In the genomic region with DNA sequence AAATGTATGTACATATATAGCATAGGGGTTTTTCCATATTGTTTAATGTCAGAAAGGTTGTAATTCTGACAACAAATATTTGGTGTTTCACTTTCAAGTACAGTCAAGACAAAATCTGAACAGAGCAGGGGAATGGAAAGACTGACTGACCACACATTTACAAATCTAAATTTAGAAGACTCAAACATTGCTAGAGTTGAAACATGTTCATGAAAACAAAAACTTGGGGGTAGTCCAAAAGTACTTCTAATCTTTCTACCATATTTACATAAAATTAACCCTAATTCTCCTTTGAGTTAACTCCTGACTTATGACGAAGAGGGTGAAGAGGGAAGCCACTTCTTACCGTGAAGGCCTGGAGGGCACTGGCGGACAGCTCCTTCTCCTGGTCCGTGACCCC, we compare ENCODE assay signal across 30 mouse cellular contexts. TPM values are rescaled to one million over a fixed set of nuclear protein-coding genes. Genes with fewer than 3 reads are reported as not detected.
A peak's percentile ranks its signal among the peaks of the same experiment; 100 is the strongest.
DNase-seq lines count a peak whose midpoint lies in the region; ATAC-seq and TF ChIP-seq lines count a peak whose summit lies in the region.
"Had no signal": no experiment of that assay in that cellular context is flagged by ENCODE, and none has a peak within 500 bp of the region (broad histone marks: within the 10 kb centered on the region; RNA-seq: fewer than 3 reads in every experiment).

No protein-coding gene starts in this region.

- no peak overlapping the region for H3K27ac ChIP-seq in lung, embryonic 14.5 days (ENCODE audit: low read depth)
- peak overlapping the region; percentile 3; the same call in 1 of the 2 replicates for H3K27ac ChIP-seq in spleen, adult 2 months (ENCODE audit: insufficient read depth, low read length)
- H3K27ac ChIP-seq in stomach, postnatal 0 days (replicated peaks), result peak overlapping the region; percentile 37; the same call in 1 of the 2 replicates
- H3K27ac ChIP-seq: embryonic facial prominence, embryonic 10.5 days; embryonic facial prominence, embryonic 15.5 days; forebrain, embryonic 12.5 days; hindbrain, embryonic 13.5 days; liver, embryonic 13.5 days; macrophage; midbrain, embryonic 13.5 days; neural tube, embryonic 15.5 days had no signal

- TF ChIP-seq EP300 in stomach, postnatal 0 days (optimal IDR thresholded peaks at IDR 0.05), result no peak

- no peak for TF ChIP-seq CTCF in lung, embryonic 14.5 days (IDR thresholded peaks at IDR 0.05; ENCODE audit: low read depth)
- no peak for TF ChIP-seq CTCF in spleen, adult 2 months (IDR thresholded peaks at IDR 0.05; ENCODE audit: extremely low read depth, insufficient read depth, insufficient read length, insufficient replicate concordance)
- no peak for TF ChIP-seq CTCF in stomach, postnatal 0 days (IDR thresholded peaks at IDR 0.05; ENCODE audit: low read depth)

- no peak overlapping the region for H3K4me2 ChIP-seq in lung, embryonic 14.5 days
- no peak overlapping the region for H3K4me2 ChIP-seq in stomach, postnatal 0 days (replicated peaks; ENCODE audit: low read depth)
- H3K4me2 ChIP-seq: embryonic facial prominence, embryonic 15.5 days; forebrain, embryonic 12.5 days; hindbrain, embryonic 13.5 days; liver, embryonic 13.5 days; midbrain, embryonic 13.5 days; neural tube, embryonic 15.5 days had no signal

- no peak overlapping the region for H3K9ac ChIP-seq in lung, embryonic 14.5 days
- H3K9ac ChIP-seq in stomach, postnatal 0 days (ENCODE audit: low read length), result no peak overlapping the region
- H3K9ac ChIP-seq: embryonic facial prominence, embryonic 15.5 days; forebrain, embryonic 12.5 days; forebrain, postnatal 0 days; hindbrain, embryonic 13.5 days; liver, embryonic 13.5 days; midbrain, embryonic 13.5 days; neural tube, embryonic 15.5 days had no signal

- H3K27me3 ChIP-seq in lung, embryonic 14.5 days (ENCODE audit: insufficient read depth, low read length), result no peaks in the 10 kb centered on the region
- no peaks in the 10 kb centered on the region for H3K27me3 ChIP-seq in spleen, adult 2 months (ENCODE audit: control insufficient read depth, insufficient read depth, low read length)
- no peaks in the 10 kb centered on the region for H3K27me3 ChIP-seq in stomach, postnatal 0 days (ENCODE audit: control insufficient read depth, insufficient read depth, low read length)
- H3K27me3 ChIP-seq: embryonic facial prominence, embryonic 15.5 days; forebrain, embryonic 12.5 days; hindbrain, embryonic 13.5 days; liver, embryonic 13.5 days; midbrain, embryonic 13.5 days; neural tube, embryonic 15.5 days; Patski had no signal

- no peak overlapping the region for H3K4me3 ChIP-seq in lung, embryonic 14.5 days (ENCODE audit: low read depth, low read length)
- no peak overlapping the region for H3K4me3 ChIP-seq in spleen, adult 2 months (ENCODE audit: extremely low read depth, insufficient read depth, insufficient read length)
- no peak overlapping the region for H3K4me3 ChIP-seq in stomach, postnatal 0 days (ENCODE audit: low read depth, low read length)
- H3K4me3 ChIP-seq: embryonic facial prominence, embryonic 10.5 days; embryonic facial prominence, embryonic 15.5 days; forebrain, embryonic 12.5 days; hindbrain, embryonic 13.5 days; liver, embryonic 13.5 days; midbrain, embryonic 13.5 days; neural tube, embryonic 15.5 days had no signal

- DNase-seq in lung, embryonic 14.5 days, result peak; percentile 39
- DNase-seq in lung, postnatal 4 days, result no peak
- no peak for DNase-seq in spleen, adult 2 months (ENCODE audit: low read depth in 1 of 2, low spot score in 2 of 2)
- DNase-seq in spleen, postnatal 10 days (ENCODE audit: low spot score in 2 of 2), result no peak
- DNase-seq in adipocyte (ENCODE audit: low spot score), result peak; percentile 26
- DNase-seq in stomach, postnatal 0 days (ENCODE audit: low spot score), result no peak
- DNase-seq in layer of hippocampus, adult 18-20 months (ENCODE audit: low spot score in 2 of 2), result no peak
- no peak for DNase-seq in right cerebral cortex, adult 18-20 months
- DNase-seq: adrenal gland, postnatal 36 days; cerebellum, adult 2 months; cerebellum, postnatal 14 days; forebrain, postnatal 0 days; heart, postnatal 4 days; kidney, adult 11 months; kidney, postnatal 36 days; layer of hippocampus, postnatal 36 days; left cerebral cortex, postnatal 4 days; liver, embryonic 13.5 days; retina, postnatal 1 day; right cerebral cortex, postnatal 25 days; spleen, adult 18-20 months; thymus, postnatal 14 days had no signal

- H3K36me3 ChIP-seq in lung, embryonic 14.5 days (ENCODE audit: insufficient read depth), result peaks cover 42% of the 10 kb centered on the region
- peaks cover 6% of the 10 kb centered on the region; the same call in 1 of the 2 replicates for H3K36me3 ChIP-seq in spleen, adult 2 months (ENCODE audit: control insufficient read depth, insufficient read depth, low read length)
- peaks cover 17% of the 10 kb centered on the region for H3K36me3 ChIP-seq in stomach, postnatal 0 days (ENCODE audit: control insufficient read depth, insufficient read depth, low read length)

- H3K4me1 ChIP-seq in lung, embryonic 14.5 days (ENCODE audit: insufficient read depth), result no peaks in the 10 kb centered on the region
- H3K4me1 ChIP-seq in spleen, adult 2 months (ENCODE audit: control insufficient read depth, insufficient read depth, insufficient read length), result peaks cover 9% of the 10 kb centered on the region; the same call in 1 of the 2 replicates
- no peaks in the 10 kb centered on the region for H3K4me1 ChIP-seq in stomach, postnatal 0 days (replicated peaks; ENCODE audit: control insufficient read depth, insufficient read depth)
- H3K4me1 ChIP-seq: embryonic facial prominence, embryonic 15.5 days had no signal

- WGBS in lung, embryonic 14.5 days, result 56% methylated on average over 4 of the region's 4 CpGs
- 76% methylated on average over 4 of the region's 4 CpGs for WGBS in spleen, adult 2 months
- WGBS in stomach, postnatal 0 days, result 49% methylated on average over 4 of the region's 4 CpGs

- ATAC-seq in lung, embryonic 14.5 days (ENCODE audit: insufficient read depth), result no peak
- ATAC-seq in stomach, postnatal 0 days (ENCODE audit: low FRiP score, low TSS enrichment), result no peak
- ATAC-seq: forebrain, postnatal 0 days; midbrain, embryonic 13.5 days had no signal

- H3K9me3 ChIP-seq in lung, embryonic 14.5 days (ENCODE audit: low read depth, low read length), result no peaks in the 10 kb centered on the region
- no peaks in the 10 kb centered on the region for H3K9me3 ChIP-seq in stomach, postnatal 0 days (ENCODE audit: control insufficient read depth, low read length)
- H3K9me3 ChIP-seq: embryonic facial prominence, embryonic 10.5 days; embryonic facial prominence, embryonic 15.5 days; forebrain, embryonic 12.5 days; hindbrain, embryonic 13.5 days; liver, embryonic 13.5 days; midbrain, embryonic 13.5 days; neural tube, embryonic 15.5 days had no signal

- TF ChIP-seq POLR2A in spleen, adult 2 months (IDR thresholded peaks at IDR 0.05; ENCODE audit: low read depth, low read length), result no peak

RNA-seq across cellular contexts. Expression of gene Cnot10, which starts 7.7 kb away (rescaled TPM):
- 66.4 and 66.6 TPM in 2 replicates for polyA plus RNA-seq in lung, embryonic 14.5 days (2014; fragmentation: Nextera tagmentation; extraction: Ambion mirVana)
- 18.7 and 18.8 TPM in 2 replicates for polyA plus RNA-seq in spleen, adult 2 months (2012; rRNA removed)
- polyA plus RNA-seq in stomach, postnatal 0 days (2015; fragmentation: Nextera tagmentation; extraction: Ambion mirVana), result 24.4 and 26.4 TPM in 2 replicates
- total RNA-seq in layer of hippocampus, adult 18-20 months (2021), result 10 to 100 TPM; 50.5 to 54.1 TPM

RNA-seq across cellular contexts. Expression of gene Dync1li1, which starts 56.3 kb away (rescaled TPM):
- polyA plus RNA-seq in lung, embryonic 14.5 days (2014; fragmentation: Nextera tagmentation; extraction: Ambion mirVana), result 49.9 and 51.1 TPM in 2 replicates
- polyA plus RNA-seq in spleen, adult 2 months (2012; rRNA removed), result 9.8 and 10.1 TPM in 2 replicates
- polyA plus RNA-seq in stomach, postnatal 0 days (2015; fragmentation: Nextera tagmentation; extraction: Ambion mirVana), result 35.7 TPM in 2 replicates
- 10 to 100 TPM; 97.0 to 99.2 TPM for total RNA-seq in layer of hippocampus, adult 18-20 months (2021)

Comparison
In these comparisons a context has a peak if more than half of its experiments do, and no peak if none do; other contexts are left out.
1. DNase-seq: peak in lung, embryonic 14.5 days (single experiment) and adipocyte (single experiment); none in lung, postnatal 4 days (0 of 2), spleen, adult 2 months (0 of 2), spleen, postnatal 10 days (0 of 2), stomach, postnatal 0 days (single experiment), layer of hippocampus, adult 18-20 months (0 of 2) and right cerebral cortex, adult 18-20 months (single experiment).